ENCODE assay signal across 22 mouse cellular contexts in the genomic region with DNA sequence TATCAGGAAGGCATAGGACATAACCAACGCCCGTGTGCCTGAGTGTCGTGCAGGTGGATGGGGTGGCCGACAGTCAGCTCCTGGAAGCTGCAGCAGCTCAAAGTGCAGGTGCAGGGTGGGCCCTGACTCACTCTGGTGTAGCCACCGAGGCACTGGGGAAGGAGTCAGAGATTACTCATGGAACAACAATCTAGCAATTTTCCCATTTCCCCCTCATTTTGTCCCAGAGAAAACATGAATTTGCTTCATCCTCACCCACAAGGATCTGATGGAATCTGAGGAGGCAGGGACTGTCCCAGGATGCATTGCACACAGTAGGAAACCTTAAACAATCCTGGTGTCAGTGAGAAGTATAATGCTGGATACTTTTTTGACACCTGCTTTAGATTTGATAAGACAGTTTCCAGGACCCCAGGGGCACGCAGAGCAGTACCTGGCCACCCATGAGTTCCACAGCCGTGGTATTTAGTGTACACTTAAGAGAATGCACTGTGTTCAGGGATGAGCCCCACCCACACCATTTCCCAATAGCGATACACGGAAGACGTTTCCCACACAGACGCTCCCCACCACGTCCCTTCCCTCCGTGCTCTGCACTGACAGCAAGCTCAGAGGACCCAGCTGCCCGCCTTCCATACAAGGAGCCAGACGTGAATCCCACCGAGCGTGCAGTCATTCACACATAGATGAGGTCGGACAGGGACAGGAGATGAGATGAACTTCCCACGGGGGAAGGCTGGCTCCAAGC. TPM values are rescaled to one million over a fixed set of nuclear protein-coding genes. Genes with fewer than 3 reads are reported as not detected.
DNase-seq lines count a peak whose midpoint lies in the region; ATAC-seq and TF ChIP-seq lines count a peak whose summit lies in the region.
"Had no signal": no experiment of that assay in that cellular context is flagged by ENCODE, and none has a peak within 500 bp of the region (broad histone marks: within the 10 kb centered on the region; RNA-seq: fewer than 3 reads in every experiment).

No protein-coding gene starts in this region.

- no peak for DNase-seq in cerebellum, adult 2 months
- DNase-seq in cerebellum, postnatal 4 days (ENCODE audit: low spot score in 2 of 2), result no peak
- no peak for DNase-seq in left cerebral cortex, adult 2 months (ENCODE audit: extremely low spot score in 1 of 2, low spot score in 2 of 2)
- no peak for DNase-seq in left cerebral cortex, postnatal 10 days (ENCODE audit: extremely low spot score in 1 of 2, low spot score in 2 of 2)
- DNase-seq in brain, adult 2 months (ENCODE audit: low read depth, low spot score), result peak; percentile 82
- no peak for DNase-seq in embryonic facial prominence, embryonic 10.5 days (ENCODE audit: low spot score)
- DNase-seq in forebrain, embryonic 14.5 days (ENCODE audit: low spot score), result no peak
- DNase-seq: adrenal gland, adult 8-10 months; cerebellum, adult 11 months; gastrocnemius, adult 2 months; gastrocnemius, postnatal 25 days; heart, postnatal 36 days had no signal

- intact Hi-C loops in left cerebral cortex, adult 2 months (cut with DNase I), result no loop called here
- intact Hi-C loops in left cerebral cortex, postnatal 10 days (cut with DNase I), result no loop called here

- H3K9ac ChIP-seq in forebrain, embryonic 14.5 days (ENCODE audit: low read length), result no peak overlapping the region
- H3K9ac ChIP-seq: embryonic facial prominence, embryonic 15.5 days; heart, embryonic 13.5 days; hindbrain, embryonic 12.5 days had no signal

- H3K4me1 ChIP-seq in cerebellum, adult 2 months (ENCODE audit: control insufficient read depth, insufficient read depth, low read length), result peaks cover 52% of the 10 kb centered on the region
- peaks cover 4% of the 10 kb centered on the region; the same call in 1 of the 2 replicates for H3K4me1 ChIP-seq in embryonic facial prominence, embryonic 10.5 days
- no peaks in the 10 kb centered on the region for H3K4me1 ChIP-seq in forebrain, embryonic 14.5 days (ENCODE audit: control insufficient read depth, insufficient read depth, low read length)
- H3K4me1 ChIP-seq: embryonic facial prominence, embryonic 15.5 days; hindbrain, embryonic 12.5 days had no signal

- H3K4me3 ChIP-seq in cerebellum, adult 2 months (replicated peaks; ENCODE audit: insufficient read depth, low read depth, low read length), result no peak overlapping the region
- no peak overlapping the region for H3K4me3 ChIP-seq in left cerebral cortex, adult 2 months
- H3K4me3 ChIP-seq in embryonic facial prominence, embryonic 10.5 days, result no peak overlapping the region
- H3K4me3 ChIP-seq in forebrain, embryonic 14.5 days (ENCODE audit: low read depth, low read length), result no peak overlapping the region
- H3K4me3 ChIP-seq: embryonic facial prominence, embryonic 15.5 days; erythroblast, embryonic 14.5 days; forebrain, embryonic 10.5 days; gastrocnemius, adult 2 months; heart, embryonic 13.5 days; hindbrain, embryonic 12.5 days had no signal

- no peak for TF ChIP-seq CTCF in cerebellum, adult 2 months (IDR thresholded peaks at IDR 0.05; ENCODE audit: borderline replicate concordance, insufficient read depth, low read depth, low read length)
- no peak for TF ChIP-seq CTCF in left cerebral cortex, adult 2 months (IDR thresholded peaks at IDR 0.05)

- no peaks in the 10 kb centered on the region for H3K9me3 ChIP-seq in embryonic facial prominence, embryonic 10.5 days
- no peaks in the 10 kb centered on the region for H3K9me3 ChIP-seq in forebrain, embryonic 14.5 days (replicated peaks; ENCODE audit: control insufficient read depth, low read length)
- H3K9me3 ChIP-seq: embryonic facial prominence, embryonic 15.5 days; forebrain, embryonic 10.5 days; heart, embryonic 13.5 days; hindbrain, embryonic 12.5 days had no signal

- peak overlapping the region; percentile 87 for H3K27ac ChIP-seq in cerebellum, adult 2 months (ENCODE audit: insufficient read depth, low read length)
- H3K27ac ChIP-seq in left cerebral cortex, adult 2 months, result peak overlapping the region; percentile 79
- no peak overlapping the region for H3K27ac ChIP-seq in embryonic facial prominence, embryonic 10.5 days (replicated peaks)
- no peak overlapping the region for H3K27ac ChIP-seq in forebrain, embryonic 14.5 days (ENCODE audit: low read depth, low read length)
- H3K27ac ChIP-seq: embryonic facial prominence, embryonic 15.5 days; forebrain, embryonic 10.5 days; gastrocnemius, adult 2 months; heart, embryonic 13.5 days; hindbrain, embryonic 12.5 days had no signal

- ATAC-seq in forebrain, embryonic 14.5 days, result no peak
- ATAC-seq: forebrain, embryonic 16.5 days; hindbrain, embryonic 16.5 days; inflammation-experienced regulatory T-cells, adult 6 months had no signal

- 30% methylated on average over 19 of the region's 19 CpGs for WGBS in cerebellum, adult 2 months
- 86% methylated on average over 19 of the region's 19 CpGs for WGBS in embryonic facial prominence, embryonic 10.5 days
- 88% methylated on average over 19 of the region's 19 CpGs for WGBS in forebrain, embryonic 14.5 days

- TF ChIP-seq POLR2A in cerebellum, adult 2 months (IDR thresholded peaks at IDR 0.05; ENCODE audit: borderline replicate concordance, insufficient read depth, low read length), result no peak

- H3K4me2 ChIP-seq in forebrain, embryonic 14.5 days (ENCODE audit: low read length), result no peak overlapping the region
- H3K4me2 ChIP-seq: embryonic facial prominence, embryonic 15.5 days; heart, embryonic 13.5 days; hindbrain, embryonic 12.5 days had no signal

- no peaks in the 10 kb centered on the region for H3K36me3 ChIP-seq in embryonic facial prominence, embryonic 10.5 days (replicated peaks)
- no peaks in the 10 kb centered on the region for H3K36me3 ChIP-seq in forebrain, embryonic 14.5 days (ENCODE audit: control insufficient read depth, insufficient read depth, low read length)
- H3K36me3 ChIP-seq: embryonic facial prominence, embryonic 15.5 days; forebrain, embryonic 10.5 days; heart, embryonic 13.5 days; hindbrain, embryonic 12.5 days had no signal

- H3K27me3 ChIP-seq in cerebellum, adult 2 months (ENCODE audit: control insufficient read depth, insufficient read depth, low read length), result no peaks in the 10 kb centered on the region
- no peaks in the 10 kb centered on the region for H3K27me3 ChIP-seq in embryonic facial prominence, embryonic 10.5 days (replicated peaks; ENCODE audit: low read depth, poor library complexity, severe bottlenecking)
- no peaks in the 10 kb centered on the region for H3K27me3 ChIP-seq in forebrain, embryonic 14.5 days (replicated peaks; ENCODE audit: control insufficient read depth, insufficient read depth, low read length)
- H3K27me3 ChIP-seq: embryonic facial prominence, embryonic 15.5 days; heart, embryonic 13.5 days; hindbrain, embryonic 12.5 days had no signal

RNA-seq across cellular contexts. Expression of a gene that starts 26.8 kb away (rescaled TPM):
- 142 and 155 TPM in 2 replicates for polyA plus RNA-seq in cerebellum, adult 2 months (2012; rRNA removed)
- total RNA-seq in left cerebral cortex, adult 2 months (2021), result 100 to 1,000 TPM; 208 to 221 TPM
- total RNA-seq in left cerebral cortex, postnatal 10 days (2021), result 100 to 1,000 TPM; 126 to 127 TPM
- polyA plus RNA-seq in embryonic facial prominence, embryonic 10.5 days (2016; fragmentation: Nextera tagmentation; extraction: Ambion mirVana), result 1.1 and 1.3 TPM in 2 replicates
- 8.6 and 10.2 TPM in 2 replicates for polyA plus RNA-seq in forebrain, embryonic 14.5 days (2014; fragmentation: Nextera tagmentation; extraction: Ambion mirVana)
- total RNA-seq: granulocyte monocyte progenitor cell, adult 5-6 weeks had no signal
- polyA plus RNA-seq: C2C12; erythroblast, embryonic 14.5 days; inflammation-experienced regulatory T-cells, adult 6 months had no signal

Comparison
In these comparisons a context has a peak if more than half of its experiments do, and no peak if none do; other contexts are left out.
1. H3K27ac ChIP-seq: peak in cerebellum, adult 2 months (single experiment) and left cerebral cortex, adult 2 months (single experiment); none in embryonic facial prominence, embryonic 10.5 days (single experiment) and forebrain, embryonic 14.5 days (single experiment).
2. RNA of a gene that starts 26.8 kb away (polyA plus RNA-seq): 142 to 155 TPM in cerebellum, adult 2 months; 8.6 to 10.2 TPM in forebrain, embryonic 14.5 days and 1.1 to 1.3 TPM in embryonic facial prominence, embryonic 10.5 days; every median in the first group is over 10 times any median in the second.